Mouse (Mus musculus) cerebellum, postnatal 14 days (tissue): ENCODE data around the gene Stbd1.

Experiments used
- DNase-seq, 2 experiments: peaks; one replicate each; pipeline ENCODE4 v3.0.0; 2021; ENCODE audit warnings: mixed read lengths in 2 of 2

Gene Stbd1

DNA sequence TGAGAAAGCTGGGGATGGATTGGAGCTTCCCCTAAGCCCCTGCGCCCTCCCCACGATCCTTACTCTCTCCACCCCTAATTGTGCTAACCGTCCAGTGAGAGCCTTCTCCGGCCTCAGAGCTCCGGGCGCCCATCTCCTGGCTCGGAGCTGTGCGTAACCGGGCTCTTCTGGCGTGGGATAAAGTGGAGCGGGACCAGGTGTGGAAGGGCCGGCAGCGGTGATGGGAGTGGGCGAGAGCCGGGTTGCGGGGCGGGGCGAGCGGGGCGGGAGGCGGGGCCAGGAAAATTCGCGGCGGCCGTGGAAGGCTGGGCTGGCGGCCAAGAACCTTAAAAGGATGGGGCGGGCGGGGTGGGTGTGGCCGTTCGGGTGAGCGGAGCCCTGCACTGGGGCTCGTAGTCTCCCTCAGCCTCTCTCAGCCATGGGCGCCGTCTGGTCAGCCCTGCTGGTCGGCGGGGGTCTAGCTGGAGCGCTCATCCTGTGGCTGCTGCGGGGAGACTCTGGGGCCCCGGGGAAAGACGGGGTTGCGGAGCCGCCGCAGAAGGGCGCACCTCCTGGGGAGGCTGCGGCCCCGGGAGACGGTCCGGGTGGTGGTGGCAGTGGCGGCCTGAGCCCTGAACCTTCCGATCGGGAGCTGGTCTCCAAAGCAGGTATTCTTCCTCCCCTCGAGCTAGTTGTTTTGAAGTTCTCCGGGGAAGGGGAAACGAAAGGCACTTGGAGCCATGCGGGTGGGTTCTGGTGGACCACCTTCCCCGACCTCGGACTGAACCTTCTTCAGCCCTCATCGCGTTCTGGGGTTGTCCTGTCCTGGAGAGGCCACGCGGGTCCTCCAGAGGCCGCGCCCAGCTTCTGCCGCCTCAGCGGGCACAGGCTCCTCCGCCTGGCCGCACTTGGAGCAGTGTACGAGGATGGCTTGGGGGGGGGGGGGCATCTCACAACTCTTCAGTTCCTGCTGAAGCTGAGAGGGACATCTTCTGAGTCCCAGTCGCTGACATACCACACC is at the start of gene Stbd1:
Stbd1 (plus strand) TSS at position 351 of the 1,000 bp plus-strand sequence.
- peak; percentile 54 to 57 for DNase-seq

DNA sequence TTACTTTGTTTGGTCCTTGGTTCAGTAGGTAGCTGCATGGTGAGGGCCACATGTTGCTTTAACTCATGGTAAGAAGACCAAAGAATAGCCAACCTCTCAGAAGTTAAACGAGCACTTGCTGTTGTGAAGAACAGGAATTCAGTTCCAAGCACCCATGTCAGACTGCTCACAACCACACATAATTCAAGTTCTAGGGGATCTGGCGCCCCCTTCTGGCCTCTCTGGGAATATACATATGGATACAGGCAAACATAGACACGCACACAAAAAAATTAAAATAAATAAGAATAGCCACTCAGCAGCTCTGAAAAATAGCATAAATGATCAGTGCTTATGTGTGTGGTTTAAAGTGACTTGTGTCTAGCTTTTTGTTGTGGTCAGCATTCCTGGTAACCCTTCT is 48.9 kb upstream of the Stbd1 start:
- peak in 1 of 2 experiments; percentile 35 for DNase-seq

- DNase-seq = peak; percentile 43 to 58
Observed at GRCm38 (mm10) chr5:92554443-92554842, 48.4 kb upstream of the Stbd1 start.

DNA sequence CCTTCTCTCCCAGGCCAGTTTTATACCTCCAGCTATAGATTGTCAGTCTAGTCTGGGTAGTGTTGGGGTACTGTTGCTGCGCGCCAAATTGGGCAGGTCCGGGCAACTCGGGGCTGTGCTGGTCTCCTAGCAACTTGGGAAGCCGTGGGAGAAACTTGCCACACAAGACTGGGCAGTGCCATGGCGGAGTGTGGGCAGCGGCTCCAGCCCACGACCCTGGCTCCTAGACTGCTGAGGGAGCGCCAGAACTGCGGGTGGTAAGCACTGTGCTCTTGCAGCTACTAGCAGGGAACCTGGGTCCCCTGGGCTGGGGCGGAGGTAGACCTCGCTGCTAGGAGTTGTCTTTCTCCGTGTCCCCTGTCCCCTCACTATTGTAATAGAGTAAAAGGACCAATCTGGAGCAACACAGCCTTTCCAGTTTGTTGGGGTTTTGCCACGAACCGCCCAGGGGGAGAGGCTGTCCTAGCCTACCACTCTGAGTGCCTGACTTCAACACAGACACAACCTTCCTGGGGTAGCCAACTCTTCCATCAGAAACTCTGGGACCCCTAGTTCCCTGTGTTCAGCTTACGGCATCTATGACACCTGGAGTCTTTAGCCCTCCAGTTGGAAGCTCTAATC is 47.8 kb upstream of the Stbd1 start, which contains the start of gene Fam47e:
Fam47e (plus strand) TSS at position 179 of the 621 bp plus-strand sequence.
- DNase-seq = peak; percentile 21 to 23

DNA sequence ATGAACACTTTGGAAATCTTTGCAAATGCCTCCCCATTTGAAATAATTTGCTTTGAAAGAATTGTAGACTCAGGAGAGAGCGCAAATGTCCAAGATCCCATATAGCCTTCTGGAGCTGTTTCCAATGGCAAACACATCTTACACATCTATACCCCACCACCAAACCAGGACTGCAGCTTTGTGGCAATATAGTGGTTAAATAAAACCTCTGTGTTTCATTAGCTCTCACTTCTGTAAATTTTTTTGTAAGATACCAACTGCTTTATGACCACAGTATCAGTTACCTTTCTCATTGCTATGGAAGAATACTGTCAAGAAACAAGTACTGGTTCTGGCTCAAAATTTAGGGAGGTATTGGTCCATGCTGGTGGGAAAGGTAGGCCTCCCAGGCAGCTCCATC is 46.9 kb upstream of the Stbd1 start:
- DNase-seq = no peak

GRCm38 (mm10) chr5:92557508-92557907 is 45.3 kb upstream of the Stbd1 start:
- no peak for DNase-seq

GRCm38 (mm10) chr5:92560201-92560600 is 42.6 kb upstream of the Stbd1 start:
- DNase-seq = peak; percentile 47 to 56

DNA sequence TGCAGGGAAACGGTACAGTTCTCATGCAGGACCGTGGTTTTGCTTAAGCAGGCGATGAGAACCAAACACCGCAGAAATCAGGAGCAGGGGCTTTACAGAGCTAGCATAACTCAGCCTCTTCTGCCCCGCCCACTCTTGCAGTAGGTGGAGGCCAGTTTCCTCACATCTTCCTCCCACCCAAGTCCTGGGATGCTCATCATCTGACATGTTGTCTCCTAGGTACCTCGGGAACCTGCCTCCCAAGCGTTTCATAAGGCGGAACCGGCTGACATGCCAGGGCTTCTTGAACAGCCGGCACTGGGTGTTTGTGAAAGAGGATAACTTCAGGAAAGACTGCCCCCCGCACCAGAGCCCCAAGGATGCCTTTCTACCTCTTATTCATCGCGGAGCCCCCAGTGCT is 40.8 kb upstream of the Stbd1 start:
- no peak for DNase-seq

GRCm38 (mm10) chr5:92571232-92571631 is 31.6 kb upstream of the Stbd1 start:
- DNase-seq = no peak

DNA sequence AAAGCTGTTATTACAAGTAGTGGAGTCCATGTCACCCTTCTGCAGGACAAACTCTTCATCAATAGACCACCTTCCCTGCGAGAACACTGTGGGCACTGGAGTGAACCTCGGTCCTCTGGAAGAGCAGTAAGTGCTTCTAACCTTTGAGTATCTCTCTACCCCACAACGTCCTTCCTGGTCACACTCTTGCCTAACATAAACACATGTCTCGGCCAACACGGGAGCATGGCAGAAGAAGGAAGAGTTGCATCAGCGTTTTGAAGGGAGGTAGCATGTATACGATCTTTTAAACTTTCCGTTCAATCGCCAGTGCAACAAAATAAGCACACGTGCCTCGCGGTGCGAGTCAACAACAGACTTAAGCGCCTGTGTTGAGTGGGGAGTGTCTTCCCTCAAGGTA is 23.3 kb upstream of the Stbd1 start:
- DNase-seq = no peak

DNA sequence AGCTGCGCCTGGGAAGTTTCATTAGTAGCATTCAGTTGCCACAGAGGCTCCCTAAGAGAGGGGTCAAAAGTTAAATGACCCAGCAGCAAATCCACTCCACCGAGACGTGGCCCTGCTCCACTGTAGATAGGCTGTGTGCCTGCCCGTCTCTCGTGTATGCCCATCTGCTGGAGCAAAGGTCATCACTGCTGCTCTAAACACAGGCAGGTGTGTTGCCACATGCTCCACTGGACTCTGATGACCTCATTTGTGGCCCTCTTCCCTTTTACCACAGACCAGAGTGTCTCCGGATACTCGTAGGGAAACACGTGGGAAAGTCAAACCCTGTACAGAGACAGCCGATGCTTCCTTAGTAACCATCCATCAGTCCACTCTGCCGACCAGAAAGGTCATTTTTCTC is 16.9 kb upstream of the Stbd1 start:
- DNase-seq = no peak

GRCm38 (mm10) chr5:92595026-92595425 is 7.8 kb upstream of the Stbd1 start:
- no peak for DNase-seq

- DNase-seq = no peak
Observed at GRCm38 (mm10) chr5:92596865-92597264, 6.0 kb upstream of the Stbd1 start.

DNA sequence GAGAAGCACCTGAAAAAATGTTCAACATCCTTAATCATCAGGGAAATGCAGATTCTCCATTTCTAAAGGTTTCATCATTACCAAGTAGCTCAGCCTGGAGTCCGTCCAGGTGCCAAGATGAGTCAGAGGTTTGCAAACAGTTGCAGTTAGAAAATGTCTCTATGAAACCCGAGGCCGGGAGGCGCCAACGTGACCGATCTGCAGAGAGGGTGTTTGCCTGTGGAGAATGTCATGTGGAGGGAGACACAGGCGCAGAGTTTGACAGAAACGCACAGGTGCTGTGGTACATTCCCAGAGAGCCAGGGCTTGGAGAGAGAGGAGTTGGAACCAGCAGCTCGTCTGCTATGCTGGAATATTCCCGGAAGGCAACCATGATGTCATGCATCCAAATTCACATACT is 3.8 kb upstream of the Stbd1 start:
- DNase-seq = no peak

DNA sequence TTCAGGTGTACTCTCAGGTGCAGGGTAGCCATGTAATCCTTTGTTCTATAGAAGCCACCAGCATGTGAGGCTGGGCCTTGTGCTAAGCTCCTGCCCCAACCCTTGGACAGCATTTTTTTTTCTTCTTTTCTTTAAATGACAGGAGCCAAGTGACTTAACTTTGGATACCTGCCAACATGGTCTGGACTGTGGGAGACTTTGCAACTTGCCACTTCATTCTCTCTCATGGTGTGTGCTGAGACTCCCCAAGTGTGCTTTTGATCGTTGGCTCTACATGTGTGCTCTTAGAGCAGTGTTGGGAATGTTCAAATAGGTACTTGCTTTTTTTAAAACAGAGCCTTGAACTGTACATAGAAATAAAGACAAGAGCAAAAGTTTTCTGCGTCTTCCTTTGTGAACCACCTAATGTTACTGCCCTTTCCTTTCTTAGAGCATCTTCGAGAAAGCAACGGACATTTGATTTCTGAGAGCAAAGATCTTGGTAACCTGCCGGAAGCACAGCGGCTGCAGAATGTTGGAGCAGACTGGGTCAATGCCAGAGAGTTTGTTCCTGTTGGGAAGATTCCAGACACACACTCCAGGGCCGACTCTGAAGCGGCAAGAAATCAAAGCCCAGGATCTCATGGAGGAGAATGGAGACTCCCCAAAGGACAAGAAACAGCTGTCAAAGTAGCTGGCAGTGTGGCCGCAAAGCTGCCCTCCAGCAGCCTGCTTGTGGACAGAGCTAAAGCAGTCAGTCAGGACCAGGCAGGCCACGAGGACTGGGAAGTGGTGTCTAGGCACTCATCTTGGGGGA is 1.8 kb downstream of the Stbd1 start:
- peak; percentile 40 to 42 for DNase-seq

GRCm38 (mm10) chr5:92607492-92608229 is 4.8 kb downstream of the Stbd1 start:
- no peak for DNase-seq

GRCm38 (mm10) chr5:92612756-92613155 is 9.9 kb downstream of the Stbd1 start:
- no peak for DNase-seq

DNA sequence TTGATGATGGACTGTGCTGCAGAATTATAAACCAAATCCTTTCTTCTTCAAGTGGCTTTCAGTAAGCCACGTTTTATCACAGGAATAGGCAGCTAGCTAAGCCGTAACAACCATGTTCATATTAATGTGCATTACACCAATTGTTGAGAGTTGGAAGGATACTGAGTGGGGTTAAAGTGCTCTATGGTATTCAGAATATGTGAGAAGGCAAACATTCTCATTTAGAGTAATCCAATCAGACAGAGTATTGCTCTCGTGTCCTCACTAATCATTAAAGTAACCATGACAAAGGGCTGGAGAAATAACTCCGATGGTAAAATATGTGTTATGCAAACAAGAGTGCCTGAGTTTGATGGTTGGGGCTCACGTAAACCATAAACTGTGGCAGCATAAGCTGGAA is 19.0 kb downstream of the Stbd1 start:
- DNase-seq = no peak

- DNase-seq = no peak
Observed at GRCm38 (mm10) chr5:92627896-92628295, 25.1 kb downstream of the Stbd1 start.

DNA sequence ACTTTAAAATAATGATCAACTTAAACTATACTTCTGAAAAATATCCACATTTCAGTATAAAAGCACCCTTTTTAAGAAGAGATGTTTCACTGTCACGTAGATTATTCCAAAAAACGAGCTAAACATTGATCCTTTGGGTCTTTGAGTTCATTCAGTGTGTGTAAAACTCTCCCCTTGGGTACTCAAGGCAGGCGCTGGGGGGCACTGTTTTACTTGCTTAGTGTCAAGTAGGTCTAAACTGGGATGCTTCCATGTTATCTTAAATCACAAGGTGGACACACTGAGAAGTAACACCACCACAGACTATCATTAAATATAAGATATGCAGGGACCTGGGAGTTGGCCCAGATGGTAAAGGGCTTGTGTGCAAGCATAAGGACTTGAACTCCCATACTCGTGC is 30.7 kb downstream of the Stbd1 start:
- peak in 1 of 2 experiments; percentile 9 for DNase-seq

DNA sequence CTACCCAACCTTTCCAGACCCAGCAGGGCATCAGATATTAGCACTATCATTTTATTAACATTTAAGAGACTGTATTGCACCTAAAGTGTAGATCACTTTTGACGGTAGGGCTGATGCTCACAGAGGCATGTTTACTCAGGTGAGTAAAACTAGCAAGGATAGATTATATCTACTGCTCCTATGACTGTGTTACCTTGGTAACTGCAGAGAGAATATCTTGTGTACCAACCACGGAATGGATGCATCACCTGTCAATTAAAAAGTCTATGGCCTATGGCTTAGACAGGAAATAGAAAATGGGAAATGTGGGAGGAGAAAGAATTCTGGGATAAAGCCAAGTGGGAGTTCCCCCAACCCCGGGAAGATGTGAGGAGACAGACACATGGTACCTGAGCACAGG is 32.1 kb downstream of the Stbd1 start:
- DNase-seq = no peak

- DNase-seq = no peak
Observed at GRCm38 (mm10) chr5:92635891-92636290, 33.0 kb downstream of the Stbd1 start.
